Mouse (Mus musculus) forebrain, embryonic 12.5 days (tissue): ENCODE data around the gene Tlcd1. TPM values are rescaled to one million over a fixed set of nuclear protein-coding genes. Genes with fewer than 3 reads are reported as not detected.
A peak's percentile ranks its signal among the peaks of the same experiment; 100 is the strongest.

ENCODE experiments used
- ATAC-seq: fragments of 200-750 bp; cut with Nextera tagmentation; 2 replicates; pipeline ENCODE4 v1.8.0; 2017; ENCODE audit warnings: moderate TSS enrichment; ENCODE audit not compliant: low FRiP score
- H3K27ac ChIP-seq: fragments of 300-500 bp; sonication (generic); 2 replicates; pipeline ENCODE4 v1.5.1; 2016; ENCODE audit warnings: mild to moderate bottlenecking
- H3K27me3 ChIP-seq: fragments of 300-500 bp; sonication (generic); 2 replicates; pipeline ENCODE4 v1.6.1; 2016; ENCODE audit warnings: mild to moderate bottlenecking
- H3K36me3 ChIP-seq: fragments of 300-500 bp; sonication (generic); replicated peaks from 2 replicates; pipeline ENCODE4 v1.6.1; 2016; ENCODE audit warnings: mild to moderate bottlenecking
- H3K4me1 ChIP-seq: fragments of 300-500 bp; sonication (generic); 2 replicates; pipeline ENCODE4 v1.6.1; 2016
- H3K4me2 ChIP-seq: fragments of 300-500 bp; sonication (generic); 2 replicates; pipeline ENCODE4 v1.6.1; 2016; ENCODE audit warnings: mild to moderate bottlenecking, moderate library complexity
- H3K4me3 ChIP-seq: fragments of 300-500 bp; sonication (generic); replicated peaks from 2 replicates; pipeline ENCODE4 v1.5.1; 2016; ENCODE audit warnings: mild to moderate bottlenecking
- H3K9ac ChIP-seq: fragments of 300-500 bp; sonication (generic); 2 replicates; pipeline ENCODE4 v1.6.1; 2016; ENCODE audit warnings: mild to moderate bottlenecking
- H3K9me3 ChIP-seq: fragments of 300-500 bp; sonication (generic); 2 replicates; pipeline ENCODE4 v1.6.1; 2016
- WGBS: fragments of 180-500 bp; shearing (Covaris S2); methylation state at CpG from one replicate; pipeline ENCODE4 v1.1.7; 2016; 5-methylcytosine and 5-hydroxymethylcytosine counted together
- polyA plus RNA-seq: library from polyadenylated mRNA; unstranded; fragments of >200 nt; fragmentation: Nextera tagmentation; extraction: Ambion mirVana; gene quantifications from 2 replicates; pipeline ENCODE4 v1.2.1, GENCODE M21; 2016

Tlcd1 gene
- polyA plus RNA-seq, 1 experiment from 2014 or later: 6.9 TPM

DNA sequence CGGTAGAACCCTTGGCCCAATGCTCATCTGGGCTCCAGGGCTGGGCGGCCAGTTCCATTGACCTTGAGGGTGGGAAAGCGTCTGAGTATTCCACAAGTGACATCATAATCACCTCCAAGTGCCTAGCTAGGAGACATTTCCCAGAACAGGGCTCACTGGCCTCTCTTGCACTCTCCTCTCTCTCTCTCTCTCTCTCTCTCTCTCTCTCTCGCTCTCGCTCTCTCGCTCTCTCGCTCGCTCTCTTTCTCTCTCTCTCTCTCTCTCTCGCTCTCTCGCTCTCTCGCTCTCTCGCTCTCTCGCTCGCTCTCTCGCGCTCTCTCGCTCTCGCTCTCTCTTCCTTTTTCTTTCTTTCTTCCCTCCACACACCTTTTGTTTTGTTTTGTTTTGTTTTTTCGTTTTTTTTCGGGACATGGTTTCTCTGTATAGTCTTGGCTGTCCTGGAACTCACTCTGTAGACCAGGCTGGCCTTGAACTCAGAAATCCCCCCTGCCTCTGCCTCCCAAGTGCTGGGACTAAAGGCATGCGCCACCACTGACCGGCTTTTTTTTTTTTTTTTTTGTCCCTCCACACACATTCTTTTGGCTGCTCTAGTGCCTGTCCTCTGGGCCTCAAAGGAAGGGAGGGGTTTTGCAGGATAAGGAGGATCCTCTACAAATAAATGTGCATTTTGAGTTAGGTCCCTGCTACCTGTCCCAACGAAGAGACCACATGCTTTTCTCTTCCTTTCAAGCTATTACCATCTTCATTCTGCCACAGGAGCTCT lies 18.8 kb downstream of the Tlcd1 start:
- Histone ChIP-seq H3K4me1 (peaks cover 13% of the 10 kb centered on the region), H3K9ac (no peak overlapping the region), H3K9me3 (no peaks in the 10 kb centered on the region), H3K36me3 (peaks cover 30% of the 10 kb centered on the region), H3K4me3 (peak overlapping the region; percentile 33), H3K4me2 (peak overlapping the region; percentile 48), H3K27ac (no peak overlapping the region), H3K27me3 (0 out of 2 replicates have a peak, but pooled peaks cover 4% of the 10 kb centered on the region)
- 59% methylated on average over 23 of the region's 23 CpGs for WGBS
- no peak for ATAC-seq

DNA sequence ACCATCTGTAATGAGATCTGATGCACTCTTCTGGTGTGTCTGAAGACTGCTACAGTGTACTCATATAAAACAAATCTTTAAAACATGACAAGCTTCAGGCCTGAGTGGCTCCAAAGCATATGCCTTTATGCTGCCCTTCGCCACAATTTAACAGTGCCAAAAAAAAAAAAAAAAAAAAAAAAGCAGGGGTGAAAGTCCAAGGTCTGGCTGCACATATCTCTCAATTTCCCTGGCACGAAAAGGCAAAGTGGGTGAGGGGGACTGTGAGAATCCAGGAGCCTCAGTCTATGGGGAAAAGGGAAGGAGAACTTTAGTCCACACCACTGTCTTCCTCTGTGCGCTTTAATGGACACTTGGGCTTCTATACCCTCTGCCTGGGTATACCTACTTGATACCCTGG lies 25.9 kb downstream of the Tlcd1 start:
- Histone ChIP-seq H3K27me3 (no peaks in the 10 kb centered on the region), H3K9me3 (no peaks in the 10 kb centered on the region), H3K4me1 (peaks cover 7% of the 10 kb centered on the region), H3K4me2 (no peak overlapping the region), H3K9ac (no peak overlapping the region), H3K4me3 (no peak overlapping the region), H3K36me3 (peaks cover 37% of the 10 kb centered on the region), H3K27ac (no peak overlapping the region)
- no peak for ATAC-seq
- 94% methylated on average over 3 of the region's 3 CpGs for WGBS

DNA sequence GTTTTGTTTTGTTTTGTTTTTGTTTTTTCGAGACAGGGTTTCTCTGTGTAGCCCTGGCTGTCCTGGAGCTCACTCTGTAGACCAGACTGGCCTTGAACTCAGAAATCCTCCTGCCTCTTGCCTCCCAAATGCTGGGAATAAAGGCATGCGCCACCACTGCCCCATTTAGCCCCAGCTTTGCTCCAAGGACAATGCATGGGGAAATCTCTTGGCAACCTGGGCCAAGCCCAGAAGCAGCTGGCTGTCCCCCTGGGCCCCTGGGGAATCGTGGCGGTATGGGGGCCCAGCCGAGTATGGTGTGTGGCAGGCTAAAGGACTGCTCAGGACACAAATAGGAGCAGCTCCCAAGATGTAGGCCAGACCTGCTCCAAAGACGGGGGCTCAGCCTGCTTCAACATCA lies 27.8 kb downstream of the Tlcd1 start:
- H3K4me2 ChIP-seq: no peak overlapping the region
- ATAC-seq: no peak
- peaks cover 7% of the 10 kb centered on the region for H3K4me1 ChIP-seq

DNA sequence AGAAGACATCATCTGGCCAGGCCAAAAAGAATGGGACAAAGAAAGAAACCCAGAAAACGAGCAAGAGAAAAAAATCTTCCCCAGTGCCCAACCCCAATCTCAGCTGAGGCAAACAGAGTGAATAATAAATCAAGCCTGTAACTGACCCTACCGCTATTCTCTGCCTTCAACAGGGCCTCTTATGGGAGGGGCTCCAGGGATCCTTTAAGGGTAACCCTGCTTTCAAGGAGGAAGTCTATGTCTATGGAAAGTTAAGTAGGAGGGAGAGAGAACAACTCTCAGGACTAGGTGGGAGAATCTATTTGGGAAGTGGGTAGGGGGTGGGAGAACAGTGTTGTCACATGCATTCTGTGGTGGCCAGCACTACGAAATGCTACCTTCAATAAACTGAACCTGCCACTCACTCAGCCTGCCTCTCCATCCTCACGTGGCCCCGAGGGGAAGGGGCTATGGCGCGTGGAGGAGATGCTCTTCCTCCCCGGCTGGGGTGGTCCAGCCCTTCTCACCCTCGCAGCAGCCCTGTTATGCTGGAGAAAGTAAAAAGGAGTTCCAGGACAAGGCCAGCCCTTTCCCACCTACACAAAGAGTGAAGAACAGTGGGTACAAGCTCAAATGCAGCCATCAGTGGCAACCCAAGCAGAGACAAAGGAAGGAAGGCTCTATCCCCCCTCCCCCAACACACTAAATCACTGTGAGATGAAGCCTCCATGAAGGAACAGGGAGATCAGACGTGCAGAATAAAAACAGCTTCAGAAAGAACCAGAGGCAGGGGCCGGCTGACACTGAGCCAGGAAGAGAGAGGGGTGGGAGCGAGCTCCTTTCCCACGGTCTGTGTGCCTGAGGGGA lies 29.1 kb downstream of the Tlcd1 start:
- peak overlapping the region; percentile 48 for H3K27ac ChIP-seq
- H3K4me3 ChIP-seq: no peak overlapping the region
- H3K9me3 ChIP-seq: no peaks in the 10 kb centered on the region
- H3K27me3 ChIP-seq: no peaks in the 10 kb centered on the region
- H3K9ac ChIP-seq: no peak overlapping the region
- peaks cover 69% of the 10 kb centered on the region for H3K36me3 ChIP-seq
- H3K4me2 ChIP-seq: no peak overlapping the region
- no peak for ATAC-seq
- H3K4me1 ChIP-seq: peaks cover 7% of the 10 kb centered on the region
- WGBS: 73% methylated on average over 13 of the region's 13 CpGs

More for the DNA sequence above, 27.8 kb downstream of the Tlcd1 start:
- Histone ChIP-seq H3K27me3 (no peaks in the 10 kb centered on the region), H3K27ac (0 out of 2 replicates have a peak overlapping the region, but pooled peaks have one; percentile 5), H3K36me3 (peaks cover 56% of the 10 kb centered on the region), H3K9me3 (no peaks in the 10 kb centered on the region), H3K9ac (no peak overlapping the region), H3K4me3 (no peak overlapping the region)
- 85% methylated on average over 6 of the region's 6 CpGs for WGBS

DNA sequence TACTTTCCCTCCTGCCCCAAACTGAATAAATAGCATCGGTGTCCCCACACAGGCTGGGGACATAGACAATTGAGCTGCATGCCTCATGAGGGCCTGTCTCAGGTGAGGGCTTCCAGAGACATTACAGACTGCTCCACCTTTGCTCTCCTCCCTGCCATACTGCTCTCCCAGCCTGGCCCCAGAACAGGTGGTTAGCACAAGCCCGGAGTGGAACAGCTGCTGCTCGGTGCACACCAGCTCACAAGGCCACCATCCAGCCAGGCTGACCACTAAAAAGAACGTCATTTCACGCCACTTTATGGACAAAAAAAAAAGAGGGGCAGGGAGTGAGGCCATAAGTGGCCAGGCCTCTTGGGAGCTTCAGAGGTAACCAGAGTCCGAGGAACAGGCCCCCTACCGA lies 30.7 kb downstream of the Tlcd1 start:
- Histone ChIP-seq H3K9me3 (no peaks in the 10 kb centered on the region), H3K4me1 (peaks cover 7% of the 10 kb centered on the region), H3K36me3 (peaks cover 84% of the 10 kb centered on the region), H3K4me2 (no peak overlapping the region), H3K27me3 (no peaks in the 10 kb centered on the region), H3K4me3 (no peak overlapping the region), H3K27ac (no peak overlapping the region), H3K9ac (no peak overlapping the region)
- WGBS: 90% methylated on average over 7 of the region's 7 CpGs
- no peak for ATAC-seq

DNA sequence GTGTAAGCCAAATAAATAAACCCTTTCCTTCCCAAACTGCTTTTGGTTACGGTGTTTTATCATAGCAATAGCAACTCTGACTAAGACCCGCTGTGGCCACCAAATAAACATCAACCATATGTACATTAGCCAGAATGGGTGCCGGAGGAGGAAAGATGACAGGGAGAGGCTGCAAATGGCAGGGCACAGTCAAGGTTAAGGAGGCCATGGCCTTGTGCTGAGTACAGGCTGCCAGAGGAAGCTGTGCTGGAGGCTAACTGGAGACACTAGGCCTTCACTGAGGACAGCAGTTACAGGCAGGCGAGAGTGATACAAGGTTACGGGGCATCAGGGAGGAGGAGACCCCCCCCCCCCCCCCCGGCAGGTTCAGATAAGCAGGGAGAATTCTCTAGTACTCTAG lies 33.4 kb downstream of the Tlcd1 start:
- no peaks in the 10 kb centered on the region for H3K27me3 ChIP-seq
- H3K9ac ChIP-seq: no peak overlapping the region
- no peak for ATAC-seq
- H3K4me2 ChIP-seq: no peak overlapping the region
- no peaks in the 10 kb centered on the region for H3K9me3 ChIP-seq
- peaks cover 7% of the 10 kb centered on the region for H3K4me1 ChIP-seq
- H3K36me3 ChIP-seq: peaks cover 97% of the 10 kb centered on the region
- H3K4me3 ChIP-seq: no peak overlapping the region
- WGBS: 93% methylated on average over 6 of the region's 6 CpGs
- no peak overlapping the region for H3K27ac ChIP-seq

DNA sequence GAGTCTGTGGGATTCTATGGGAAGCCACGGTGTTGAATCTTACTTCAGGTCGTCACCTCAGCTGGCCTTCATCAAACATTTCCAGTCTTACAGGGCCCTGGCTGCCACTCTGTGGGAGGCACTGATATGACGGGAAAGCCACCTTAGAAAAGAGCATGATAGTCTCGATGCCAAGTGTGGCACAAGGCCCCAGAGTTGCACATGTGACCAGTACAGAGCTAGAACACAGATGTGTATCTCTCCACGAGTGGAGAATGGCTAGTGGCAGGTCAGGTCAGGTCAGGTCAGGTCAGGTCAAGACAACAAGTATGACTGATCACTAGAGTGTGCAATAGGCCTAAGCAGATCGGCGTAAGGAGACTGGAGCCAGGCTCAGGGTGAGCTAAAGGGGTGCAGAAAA lies 34.1 kb downstream of the Tlcd1 start:
- no peaks in the 10 kb centered on the region for H3K27me3 ChIP-seq
- H3K36me3 ChIP-seq: peaks cover 99% of the 10 kb centered on the region
- H3K4me3 ChIP-seq: no peak overlapping the region
- H3K9ac ChIP-seq: no peak overlapping the region
- WGBS: 87% methylated on average over 7 of the region's 7 CpGs
- H3K9me3 ChIP-seq: no peaks in the 10 kb centered on the region
- no peak for ATAC-seq
- H3K4me1 ChIP-seq: peaks cover 6% of the 10 kb centered on the region
- H3K27ac ChIP-seq: no peak overlapping the region
- H3K4me2 ChIP-seq: no peak overlapping the region

DNA sequence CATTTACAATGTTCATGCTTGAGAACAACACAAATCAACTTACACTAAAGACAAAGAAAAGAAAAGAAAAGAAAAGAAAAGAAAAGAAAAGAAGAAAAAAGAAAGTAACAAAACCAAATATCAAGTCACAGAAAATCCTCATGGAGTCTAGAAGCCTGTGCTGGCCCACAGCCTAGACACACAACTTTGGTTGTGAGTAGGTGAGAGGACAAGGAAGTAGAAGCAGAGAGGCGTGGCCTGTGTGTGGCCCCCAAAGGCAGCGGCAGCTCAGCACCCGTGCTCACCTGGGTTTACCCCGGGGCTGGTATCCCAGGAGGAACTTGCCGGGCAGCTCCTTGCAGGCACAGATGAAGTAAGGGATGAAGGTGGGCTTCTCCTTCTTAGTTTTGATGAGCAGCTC lies 35.0 kb downstream of the Tlcd1 start:
- H3K36me3 ChIP-seq: peaks cover 99% of the 10 kb centered on the region
- WGBS: 92% methylated on average over 5 of the region's 5 CpGs
- no peak overlapping the region for H3K4me3 ChIP-seq
- no peaks in the 10 kb centered on the region for H3K4me1 ChIP-seq
- H3K27me3 ChIP-seq: no peaks in the 10 kb centered on the region
- no peaks in the 10 kb centered on the region for H3K9me3 ChIP-seq
- H3K9ac ChIP-seq: no peak overlapping the region
- H3K27ac ChIP-seq: no peak overlapping the region
- H3K4me2 ChIP-seq: no peak overlapping the region
- ATAC-seq: no peak

DNA sequence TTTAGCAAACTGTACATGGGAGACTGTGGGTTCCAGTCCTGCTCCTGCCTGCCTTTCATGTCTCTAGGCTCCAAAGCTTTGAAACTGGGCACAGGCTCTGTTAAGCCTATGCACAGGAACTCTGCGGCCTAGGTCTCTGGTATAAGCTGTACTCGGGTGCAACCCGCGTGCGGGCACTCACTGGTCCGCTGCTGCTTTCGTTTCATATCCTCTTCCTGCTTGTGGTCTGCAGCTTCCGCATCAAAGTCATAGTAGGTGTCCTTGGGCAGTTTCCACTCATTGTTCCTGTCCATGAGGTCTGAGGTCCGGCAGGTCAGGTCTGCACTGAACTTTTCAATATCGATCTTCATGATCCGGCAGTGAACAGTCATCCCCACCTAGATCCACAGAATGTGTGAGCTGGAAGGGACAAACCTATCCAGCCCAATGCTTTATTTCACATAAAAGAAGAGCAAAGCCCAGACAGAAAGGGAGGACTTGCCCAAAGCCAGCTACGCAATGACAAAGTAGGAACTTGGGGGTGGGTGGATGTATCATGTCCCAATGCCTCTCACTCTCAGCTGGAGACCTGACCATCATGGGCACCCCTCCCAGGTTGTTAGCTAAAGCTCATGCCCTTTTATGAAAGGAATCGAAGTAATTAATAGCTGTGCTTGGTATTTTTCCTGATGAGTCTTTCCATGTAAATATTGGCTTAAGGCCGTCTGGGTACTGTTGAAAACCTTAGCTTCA lies 36.7 kb downstream of the Tlcd1 start:
- H3K9me3 ChIP-seq: no peaks in the 10 kb centered on the region
- no peak for ATAC-seq
- H3K4me2 ChIP-seq: no peak overlapping the region
- no peak overlapping the region for H3K4me3 ChIP-seq
- H3K36me3 ChIP-seq: peaks cover 97% of the 10 kb centered on the region
- no peak overlapping the region for H3K9ac ChIP-seq
- no peaks in the 10 kb centered on the region for H3K4me1 ChIP-seq
- no peak overlapping the region for H3K27ac ChIP-seq
- 96% methylated on average over 14 of the region's 14 CpGs for WGBS
- no peaks in the 10 kb centered on the region for H3K27me3 ChIP-seq

DNA sequence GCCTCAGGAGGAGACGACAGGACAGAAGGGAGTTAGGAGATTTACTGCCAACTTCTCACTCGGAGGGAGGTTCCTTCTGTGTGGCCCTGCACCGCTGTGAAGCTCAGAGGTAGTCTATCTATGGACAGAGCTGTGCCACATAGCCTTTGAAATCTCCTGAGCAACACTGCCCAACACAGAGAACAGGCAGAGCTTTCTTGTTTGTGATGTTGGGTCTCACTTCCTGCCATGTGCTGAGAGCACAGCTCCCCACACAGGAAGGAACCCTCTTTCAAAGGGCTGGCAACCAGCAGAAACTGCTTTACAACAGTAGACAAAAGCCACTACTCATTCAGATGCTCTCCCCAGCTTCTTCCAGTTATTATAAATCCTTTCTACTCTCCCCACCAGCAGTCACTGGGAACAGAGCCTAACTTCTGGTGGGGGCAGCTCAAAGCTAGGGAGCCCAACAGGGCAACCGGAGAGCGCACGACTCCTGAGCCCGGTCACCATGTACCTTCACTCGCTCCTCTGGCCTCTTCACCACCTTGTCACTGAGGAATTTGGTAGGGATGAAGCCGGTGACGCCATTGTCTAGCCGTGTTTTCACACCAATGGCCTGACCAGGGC lies 39.3 kb downstream of the Tlcd1 start:
- no peaks in the 10 kb centered on the region for H3K27me3 ChIP-seq
- H3K4me1 ChIP-seq: no peaks in the 10 kb centered on the region
- no peak overlapping the region for H3K4me2 ChIP-seq
- no peaks in the 10 kb centered on the region for H3K9me3 ChIP-seq
- H3K4me3 ChIP-seq: no peak overlapping the region
- no peak overlapping the region for H3K9ac ChIP-seq
- peaks cover 96% of the 10 kb centered on the region for H3K36me3 ChIP-seq
- H3K27ac ChIP-seq: no peak overlapping the region
- no peak for ATAC-seq
- WGBS: 91% methylated on average over 11 of the region's 11 CpGs

DNA sequence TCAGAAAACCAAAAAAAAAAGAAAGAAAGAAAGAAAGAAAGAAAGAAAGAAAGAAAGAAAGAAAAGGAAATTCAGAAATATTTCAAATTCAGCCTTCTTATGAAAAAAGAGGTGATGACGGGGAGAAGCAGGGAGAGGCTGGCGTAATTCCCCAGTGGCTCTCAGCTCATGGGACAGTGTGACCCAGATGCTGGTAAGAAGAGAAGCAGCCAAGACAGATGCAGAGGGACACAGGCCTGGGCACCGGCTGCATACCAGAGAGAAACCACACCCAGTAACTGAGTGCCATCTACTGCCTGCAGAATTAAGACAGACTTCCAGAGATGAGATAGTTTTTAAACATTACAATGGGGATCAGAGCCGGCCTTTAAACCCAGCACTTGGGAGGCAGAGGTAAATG lies 47.1 kb downstream of the Tlcd1 start:
- Histone ChIP-seq H3K9ac (no peak overlapping the region), H3K4me2 (no peak overlapping the region), H3K27ac (no peak overlapping the region), H3K27me3 (no peaks in the 10 kb centered on the region), H3K4me3 (no peak overlapping the region), H3K36me3 (peaks cover 97% of the 10 kb centered on the region), H3K4me1 (no peaks in the 10 kb centered on the region), H3K9me3 (no peaks in the 10 kb centered on the region)
- no peak for ATAC-seq
- WGBS: 96% methylated on average over 4 of the region's 4 CpGs
